Comparison of ENCODE assay signal across 8 mouse cellular contexts in genomic region chr3:90265034-90265931, GRCm38 (mm10). TPM values are rescaled to one million over a fixed set of nuclear protein-coding genes. Genes with fewer than 3 reads are reported as not detected.
DNase-seq lines count a peak whose midpoint lies in the region; ATAC-seq and TF ChIP-seq lines count a peak whose summit lies in the region.

Dennd4b (plus strand) TSS chr3:90265185.

- no peaks in the 10 kb centered on the region for H3K9me3 ChIP-seq in forebrain, embryonic 15.5 days
- H3K9me3 ChIP-seq in liver, postnatal 0 days (ENCODE audit: low read length), result no peaks in the 10 kb centered on the region
- H3K9me3 ChIP-seq in neural tube, embryonic 13.5 days, result no peaks in the 10 kb centered on the region

- peaks cover 36% of the 10 kb centered on the region for H3K36me3 ChIP-seq in forebrain, embryonic 15.5 days
- peaks cover 40% of the 10 kb centered on the region for H3K36me3 ChIP-seq in liver, postnatal 0 days (replicated peaks; ENCODE audit: insufficient read depth, low read length)
- peaks cover 50% of the 10 kb centered on the region for H3K36me3 ChIP-seq in neural tube, embryonic 13.5 days

- intact Hi-C loops in heart, postnatal 14 days (cut with DNase I), result loop anchor here (2.0 kb wide), 1 partner anchor 108 kb away; no protein-coding TSS in a partner anchor

- WGBS in forebrain, embryonic 15.5 days, result under 1% methylated on average over 75 of the region's 87 CpGs
- under 1% methylated on average over 71 of the region's 87 CpGs for WGBS in liver, postnatal 0 days (ENCODE audit: insufficient replicate concordance)
- under 1% methylated on average over 62 of the region's 87 CpGs for WGBS in neural tube, embryonic 13.5 days

- DNase-seq in ES-CJ7 (ENCODE audit: low read depth, low spot score), result peak; percentile 76
- DNase-seq in cerebellum, adult 11-12 months, result peak; percentile 91
- peak; percentile 95 to 98 for DNase-seq in heart, postnatal 14 days
- peak; percentile 88 for DNase-seq in layer of hippocampus, adult 11-12 months (ENCODE audit: low spot score)
- DNase-seq in liver, postnatal 0 days, result peak; percentile 94
- DNase-seq in telencephalon, adult 2 months (ENCODE audit: low read depth, low spot score), result peak; percentile 76

- TF ChIP-seq EP300 in liver, postnatal 0 days (IDR thresholded peaks at IDR 0.05; ENCODE audit: low read depth), result 0 out of 2 replicates have a peak, but pooled peaks have one; percentile 25

- H3K27ac ChIP-seq in forebrain, embryonic 15.5 days (replicated peaks), result peak within 1 kb of the TSS; percentile 93
- peak within 1 kb of the TSS; percentile 98 for H3K27ac ChIP-seq in liver, postnatal 0 days (ENCODE audit: low read depth)
- peak within 1 kb of the TSS; percentile 96 for H3K27ac ChIP-seq in neural tube, embryonic 13.5 days (replicated peaks)

- peak; percentile 97 for TF ChIP-seq CTCF in liver, postnatal 0 days (IDR thresholded peaks at IDR 0.05; ENCODE audit: low read depth)

- no peaks in the 10 kb centered on the region for H3K27me3 ChIP-seq in forebrain, embryonic 15.5 days
- no peaks in the 10 kb centered on the region for H3K27me3 ChIP-seq in liver, postnatal 0 days (ENCODE audit: insufficient read depth, low read length)
- no peaks in the 10 kb centered on the region for H3K27me3 ChIP-seq in neural tube, embryonic 13.5 days

- peaks cover 12% of the 10 kb centered on the region; the same call in 1 of the 2 replicates for H3K4me1 ChIP-seq in forebrain, embryonic 15.5 days
- peaks cover 27% of the 10 kb centered on the region for H3K4me1 ChIP-seq in liver, postnatal 0 days (ENCODE audit: insufficient read depth)
- peaks cover 11% of the 10 kb centered on the region for H3K4me1 ChIP-seq in neural tube, embryonic 13.5 days (replicated peaks)

- peak; percentile 82 for ATAC-seq in forebrain, embryonic 15.5 days (replicated peaks)
- peak; percentile 92 for ATAC-seq in liver, postnatal 0 days
- peak; percentile 87 for ATAC-seq in neural tube, embryonic 13.5 days (ENCODE audit: low read depth)

- H3K4me2 ChIP-seq in forebrain, embryonic 15.5 days (replicated peaks), result peak within 1 kb of the TSS; percentile 99
- peak within 1 kb of the TSS; percentile 87 for H3K4me2 ChIP-seq in liver, postnatal 0 days (ENCODE audit: low read depth, low read length)
- H3K4me2 ChIP-seq in neural tube, embryonic 13.5 days, result peak within 1 kb of the TSS; percentile 73

- peak within 1 kb of the TSS; percentile 89 for H3K9ac ChIP-seq in forebrain, embryonic 15.5 days (replicated peaks)
- peak within 1 kb of the TSS; percentile 81 for H3K9ac ChIP-seq in liver, postnatal 0 days (replicated peaks)
- H3K9ac ChIP-seq in neural tube, embryonic 13.5 days, result peak within 1 kb of the TSS; percentile 93

- H3K4me3 ChIP-seq in forebrain, embryonic 15.5 days, result peak within 1 kb of the TSS; percentile 96
- peak within 1 kb of the TSS; percentile 76 for H3K4me3 ChIP-seq in liver, postnatal 0 days (ENCODE audit: low read depth, low read length)
- peak within 1 kb of the TSS; percentile 82 for H3K4me3 ChIP-seq in neural tube, embryonic 13.5 days

RNA-seq across cellular contexts. Expression of gene Dennd4b, which starts in this region (rescaled TPM):
- polyA plus RNA-seq in forebrain, embryonic 15.5 days (2015; fragmentation: Nextera tagmentation; extraction: Ambion mirVana), result 5.4 and 7.2 TPM in 2 replicates
- 10 to 100 TPM; 21.1 to 23.6 TPM for total RNA-seq in heart, postnatal 14 days (2021)
- 2.0 TPM in 2 replicates for polyA plus RNA-seq in liver, postnatal 0 days (2015; fragmentation: Nextera tagmentation; extraction: Ambion mirVana)
- polyA plus RNA-seq in neural tube, embryonic 13.5 days (2015; fragmentation: Nextera tagmentation; extraction: Ambion mirVana), result 5.9 and 7.4 TPM in 2 replicates

Comparison
In these comparisons a context has a peak if more than half of its experiments do, and no peak if none do; other contexts are left out.
1. Peak in every context shown above with its lines: DNase-seq, ATAC-seq, H3K4me3 ChIP-seq and H3K27ac ChIP-seq.